Mouse (Mus musculus) splenic B cell, adult 2 months (primary cell): ENCODE measurements around the gene Smim14.
"Not testable (repeated sequence)": the region's sequence is repeated elsewhere in the genome, so short reads cannot be mapped to it uniquely, and the experiment has no call there.

Experiments
- DNase-seq: peaks from one replicate; pipeline ENCODE4 v3.0.0-alpha.2; 2011; ENCODE audit warnings: low read depth, low spot score
- H3K27me3 ChIP-seq: 2 replicates; pipeline ENCODE4 v1.6.1; 2012; ENCODE audit warnings: mild to moderate bottlenecking, low read length, moderate library complexity, mixed read lengths; ENCODE audit not compliant: control insufficient read depth, poor library complexity, insufficient read depth, severe bottlenecking
- H3K36me3 ChIP-seq: 2 replicates; pipeline ENCODE4 v1.6.1; 2012; ENCODE audit warnings: mild to moderate bottlenecking, low read length, moderate library complexity, mixed read lengths; ENCODE audit not compliant: control insufficient read depth, poor library complexity, insufficient read depth, severe bottlenecking

The Smim14 gene

DNA sequence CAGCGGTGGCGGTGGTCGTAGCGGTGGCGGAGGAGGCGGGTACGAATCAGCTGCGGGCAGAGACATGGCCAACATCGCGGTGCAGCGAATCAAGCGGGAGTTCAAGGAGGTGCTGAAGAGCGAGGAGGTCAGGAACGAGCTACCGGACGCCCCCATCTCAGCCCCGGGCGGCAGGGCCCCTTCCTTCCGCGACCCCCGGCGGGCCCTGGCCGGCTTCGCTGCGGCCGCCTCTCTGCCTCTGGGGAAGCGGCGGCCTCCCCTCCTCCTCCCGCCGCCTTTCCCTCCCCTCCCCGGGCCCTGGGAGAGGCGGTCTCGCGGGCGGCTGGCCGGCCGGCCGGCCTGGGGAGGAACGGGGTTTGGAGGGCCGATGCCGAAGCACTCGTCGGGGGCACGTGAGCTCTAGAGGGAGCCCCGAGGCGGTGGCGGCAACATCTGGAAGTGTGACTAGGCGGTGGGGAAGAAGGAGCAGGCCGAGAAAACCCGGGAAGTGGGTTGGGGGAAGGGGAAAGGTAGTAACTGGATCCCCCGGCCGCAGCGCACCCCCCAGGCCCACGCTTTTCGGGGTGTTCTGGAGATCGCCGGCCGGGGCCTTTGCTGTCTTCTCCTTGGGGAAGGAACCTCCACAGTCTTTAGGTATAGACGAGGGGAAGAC lies 562 bp upstream of the Smim14 start:
- no peaks in the 10 kb centered on the region for H3K27me3 ChIP-seq
- no peaks in the 10 kb centered on the region for H3K36me3 ChIP-seq
- peak; percentile 54 for DNase-seq

GRCm38 (mm10) chr5:65536068-65536465 lies 917 bp downstream of the Smim14 start:
- H3K36me3 ChIP-seq, DNase-seq, H3K27me3 ChIP-seq: not testable (repeated sequence)

DNA sequence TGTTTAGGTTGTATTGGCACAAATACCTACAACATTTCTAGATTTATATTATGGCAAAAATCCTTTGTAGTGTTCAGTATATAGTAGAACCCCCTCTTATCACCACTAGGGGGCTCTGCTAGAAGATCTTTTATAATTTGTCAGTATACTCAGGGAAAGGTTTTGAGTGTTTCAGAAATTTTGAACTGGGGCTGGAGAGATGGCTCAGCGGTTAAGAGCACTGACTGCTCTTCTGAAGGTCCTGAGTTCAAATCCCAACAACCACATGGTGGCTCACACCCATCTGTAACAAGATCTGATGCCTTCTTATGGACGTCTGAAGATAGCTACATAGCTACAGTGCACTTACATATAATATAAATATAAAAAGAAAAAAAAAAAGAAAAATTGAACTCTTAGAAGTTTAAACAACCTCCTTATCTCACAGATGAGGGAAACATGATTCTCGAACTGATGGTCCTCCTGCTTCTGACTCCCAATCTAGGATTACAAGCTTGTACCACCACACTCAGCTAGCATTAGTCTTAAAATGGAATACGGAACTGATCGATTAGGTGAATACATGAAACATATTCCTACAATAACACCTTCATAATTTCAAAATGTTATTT lies 1.4 kb downstream of the Smim14 start:
- DNase-seq, result peak; percentile 76
- no peaks in the 10 kb centered on the region for H3K36me3 ChIP-seq

GRCm38 (mm10) chr5:65534496-65534895 lies 2.5 kb downstream of the Smim14 start:
- H3K27me3 ChIP-seq, result no peaks in the 10 kb centered on the region
- no peak for DNase-seq
- H3K36me3 ChIP-seq, result no peaks in the 10 kb centered on the region

More for the DNA sequence above, 1.4 kb downstream of the Smim14 start:
- no peaks in the 10 kb centered on the region for H3K27me3 ChIP-seq

DNA sequence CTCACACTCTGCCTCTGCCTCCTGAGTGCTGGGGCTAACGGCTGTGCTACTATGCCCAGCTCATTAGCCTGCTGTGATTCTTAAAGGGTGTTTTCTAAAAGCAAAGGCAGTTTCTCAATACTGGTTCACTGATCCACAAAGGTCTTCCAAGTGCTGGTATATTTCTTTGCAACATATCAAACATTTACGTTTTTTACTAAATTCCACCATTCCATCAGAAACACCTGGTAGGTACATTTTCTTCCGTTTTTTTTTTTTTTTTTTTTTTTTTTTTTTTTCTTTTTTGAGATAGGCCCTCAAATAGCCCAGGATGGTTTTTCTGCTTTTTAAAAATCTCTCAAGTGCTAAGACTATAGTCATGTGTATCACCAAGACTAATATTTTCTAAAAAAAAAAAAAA lies 5.7 kb downstream of the Smim14 start:
- no peaks in the 10 kb centered on the region for H3K36me3 ChIP-seq
- no peak for DNase-seq
- H3K27me3 ChIP-seq, result no peaks in the 10 kb centered on the region

DNA sequence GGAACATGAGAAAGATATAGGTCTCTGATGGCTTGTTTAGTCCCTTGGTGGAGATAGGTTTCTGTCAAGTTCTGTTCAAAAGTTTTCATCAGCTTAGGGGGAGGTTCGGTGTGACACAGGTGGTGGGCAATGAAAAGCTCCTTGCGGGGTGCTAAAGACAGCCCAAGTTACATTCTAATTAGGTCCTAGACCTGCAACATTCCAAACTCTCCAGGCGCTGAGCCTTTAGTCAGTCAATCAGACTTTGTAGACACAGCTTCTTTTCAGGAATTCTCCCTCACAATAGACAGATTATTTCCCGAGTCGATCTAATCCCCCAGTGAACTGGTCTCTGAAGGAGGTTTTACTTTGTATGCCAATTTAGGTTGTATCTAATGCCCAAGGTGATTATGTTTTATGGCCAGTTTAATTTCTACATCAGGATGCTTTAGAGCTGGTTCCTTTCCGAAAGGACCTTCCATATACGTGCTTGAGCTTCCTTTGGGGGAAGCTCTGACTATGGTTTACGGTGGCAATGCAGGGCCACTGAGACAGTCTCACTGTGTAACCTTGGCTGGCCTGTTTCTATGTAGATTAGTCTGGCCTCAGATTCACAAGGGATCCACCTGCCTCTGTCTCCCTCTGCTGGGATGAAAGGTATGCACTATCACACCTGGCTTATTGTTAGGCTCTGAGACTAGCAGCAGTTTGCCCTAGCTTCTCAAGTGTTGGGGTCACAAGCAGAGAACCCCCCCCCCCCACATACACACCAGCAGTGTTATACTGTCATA lies 11.1 kb downstream of the Smim14 start:
- DNase-seq, result peak; percentile 80
- no peaks in the 10 kb centered on the region for H3K27me3 ChIP-seq
- no peaks in the 10 kb centered on the region for H3K36me3 ChIP-seq

DNA sequence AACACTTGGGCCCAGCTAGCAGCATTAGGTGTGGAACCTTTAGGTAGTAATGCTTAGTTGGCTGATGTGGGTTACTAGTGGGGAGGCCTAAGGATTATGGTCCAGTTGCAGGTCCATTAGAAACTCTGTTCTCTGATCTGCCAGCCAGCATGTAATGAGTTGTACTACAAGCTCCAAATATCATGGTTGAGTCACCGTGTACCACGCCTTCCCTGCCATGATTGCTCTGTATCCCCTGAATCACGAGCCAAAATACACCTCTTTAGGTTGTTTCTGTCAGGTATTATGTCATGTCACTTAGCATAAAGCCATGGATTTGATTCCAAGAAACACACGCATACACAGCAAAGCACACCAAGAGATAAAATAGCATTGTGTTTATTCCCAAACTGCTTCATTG lies 12.2 kb downstream of the Smim14 start:
- Histone ChIP-seq H3K27me3 (no peaks in the 10 kb centered on the region), H3K36me3 (no peaks in the 10 kb centered on the region)
- no peak for DNase-seq

DNA sequence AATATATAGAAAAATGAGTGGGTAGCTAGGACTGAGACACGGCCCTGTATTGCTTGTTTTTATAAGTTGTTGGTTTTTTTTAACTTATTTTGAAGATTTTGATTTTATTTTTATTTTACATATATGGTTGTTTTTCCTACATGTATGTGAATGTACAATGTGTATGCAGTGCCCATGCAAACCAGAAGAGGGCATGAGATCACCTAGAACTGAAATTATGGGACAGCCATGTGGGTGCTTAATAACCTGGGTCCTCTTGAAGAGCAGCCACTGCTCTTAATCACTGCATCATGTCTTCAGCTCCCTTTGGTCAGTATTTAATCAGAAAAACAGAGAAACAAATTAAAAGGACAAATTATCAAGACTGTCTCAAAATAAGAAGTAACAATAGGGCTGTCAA lies 15.2 kb downstream of the Smim14 start:
- Histone ChIP-seq H3K36me3 (no peaks in the 10 kb centered on the region), H3K27me3 (no peaks in the 10 kb centered on the region)
- DNase-seq, result peak; percentile 54

DNA sequence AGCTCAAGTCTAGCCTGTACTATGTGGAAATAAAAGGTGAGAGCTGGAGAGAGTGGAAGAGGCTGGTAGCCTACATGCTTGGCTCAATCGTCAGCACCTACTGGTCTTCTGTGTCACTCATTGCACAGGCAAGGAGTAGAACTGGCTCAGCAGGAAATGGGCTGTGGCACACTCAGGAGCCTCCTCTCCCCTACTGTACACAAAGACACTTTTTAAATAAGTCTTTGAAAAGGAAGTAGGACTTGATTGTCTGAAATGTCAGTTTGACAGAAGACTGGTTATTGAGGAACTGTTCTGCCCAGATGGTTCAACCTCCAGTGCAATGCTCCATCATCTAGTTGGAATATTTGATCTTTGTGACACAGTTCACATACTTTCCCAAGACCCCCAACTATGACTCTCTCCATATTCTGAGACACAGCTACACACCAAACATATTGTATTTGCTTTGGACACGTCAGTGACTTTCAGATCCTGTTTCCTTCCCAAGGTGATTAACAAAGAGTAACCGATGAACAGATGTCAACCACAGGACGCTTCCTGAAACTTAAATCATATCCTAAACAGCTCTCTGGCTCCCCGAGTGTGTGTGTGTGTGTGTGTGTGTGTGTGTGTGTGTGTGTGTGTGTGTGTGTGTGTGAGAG lies 22.2 kb downstream of the Smim14 start:
- DNase-seq, result peak; percentile 87
- H3K36me3 ChIP-seq, result no peaks in the 10 kb centered on the region
- H3K27me3 ChIP-seq, result no peaks in the 10 kb centered on the region

GRCm38 (mm10) chr5:65513506-65513905 lies 23.5 kb downstream of the Smim14 start:
- H3K27me3 ChIP-seq, result no peaks in the 10 kb centered on the region
- no peaks in the 10 kb centered on the region for H3K36me3 ChIP-seq
- no peak for DNase-seq

GRCm38 (mm10) chr5:65508395-65508794 lies 28.6 kb downstream of the Smim14 start:
- DNase-seq, result no peak
- Histone ChIP-seq H3K36me3 (no peaks in the 10 kb centered on the region), H3K27me3 (no peaks in the 10 kb centered on the region)

GRCm38 (mm10) chr5:65505786-65506185 lies 31.2 kb downstream of the Smim14 start:
- H3K27me3 ChIP-seq, result no peaks in the 10 kb centered on the region
- no peak for DNase-seq
- no peaks in the 10 kb centered on the region for H3K36me3 ChIP-seq

DNA sequence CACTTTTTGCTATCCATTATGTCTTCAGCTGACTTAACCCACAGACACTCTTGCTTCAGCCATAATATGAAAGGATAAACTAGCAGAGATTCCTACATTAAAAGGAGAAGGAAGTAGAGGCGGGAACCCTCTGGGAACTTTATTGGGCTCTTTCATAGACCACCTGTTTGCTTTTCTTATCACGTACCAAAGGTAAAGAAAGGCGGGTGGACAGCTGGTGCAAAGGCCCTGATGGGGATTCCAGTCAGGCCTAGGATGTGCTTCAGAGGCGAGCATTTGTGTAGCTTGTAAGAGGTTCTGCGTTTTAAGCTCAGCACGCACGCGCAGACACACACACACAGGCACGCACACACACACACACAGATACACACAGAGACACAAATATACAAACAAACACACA lies 35.6 kb downstream of the Smim14 start:
- no peaks in the 10 kb centered on the region for H3K27me3 ChIP-seq
- H3K36me3 ChIP-seq, result no peaks in the 10 kb centered on the region
- no peak for DNase-seq

- DNase-seq, result no peak
- H3K36me3 ChIP-seq, result no peaks in the 10 kb centered on the region
- no peaks in the 10 kb centered on the region for H3K27me3 ChIP-seq
These were observed 36.8 kb downstream of the Smim14 start for GRCm38 (mm10) chr5:65500231-65500630.
